Mouse (Mus musculus) neural tube, embryonic 14.5 days (tissue): Measurements from ENCODE around the gene Scpep1. TPM values are rescaled to one million over a fixed set of nuclear protein-coding genes. Genes with fewer than 3 reads are reported as not detected.
"Not testable (repeated sequence)": the region's sequence is repeated elsewhere in the genome, so short reads cannot be mapped to it uniquely, and the experiment has no call there.

Source experiments
- ATAC-seq: fragments of 200-750 bp; cut with Nextera tagmentation; 2 replicates; pipeline ENCODE4 v1.8.0; 2017; ENCODE audit warnings: low read depth, mild to moderate bottlenecking, moderate TSS enrichment, moderate library complexity
- H3K27ac ChIP-seq: fragments of 300-500 bp; sonication (generic); 2 replicates; pipeline ENCODE4 v1.5.1; 2014; ENCODE audit warnings: low read depth, mild to moderate bottlenecking, control low read depth, low read length, moderate library complexity, mixed read lengths
- H3K27me3 ChIP-seq: fragments of 300-500 bp; sonication (generic); 2 replicates; pipeline ENCODE4 v1.6.1; 2014; ENCODE audit warnings: low read length; ENCODE audit not compliant: control insufficient read depth, insufficient read depth
- H3K36me3 ChIP-seq: fragments of 300-500 bp; sonication (generic); 2 replicates; pipeline ENCODE4 v1.6.1; 2014; ENCODE audit warnings: low read length, mixed read lengths; ENCODE audit not compliant: control insufficient read depth, insufficient read depth
- H3K4me1 ChIP-seq: fragments of 300-500 bp; sonication (generic); 2 replicates; pipeline ENCODE4 v1.6.1; 2014; ENCODE audit warnings: low read length; ENCODE audit not compliant: control insufficient read depth, insufficient read depth
- H3K4me2 ChIP-seq: fragments of 300-500 bp; sonication (generic); 2 replicates; pipeline ENCODE4 v1.6.1; 2014; ENCODE audit warnings: mild to moderate bottlenecking, low read depth, low read length, control low read depth
- H3K4me3 ChIP-seq: fragments of 300-500 bp; sonication (generic); 2 replicates; pipeline ENCODE4 v1.5.1; 2014; ENCODE audit warnings: low read depth, low read length, control low read depth, mixed read lengths
- H3K9ac ChIP-seq: fragments of 300-500 bp; sonication (generic); replicated peaks from 2 replicates; pipeline ENCODE4 v1.6.1; 2014; ENCODE audit warnings: low read depth, mild to moderate bottlenecking, control low read depth, low read length, mixed read lengths
- H3K9me3 ChIP-seq: fragments of 300-500 bp; sonication (generic); 2 replicates; pipeline ENCODE4 v1.6.1; 2016; ENCODE audit warnings: low read length; ENCODE audit not compliant: control insufficient read depth
- WGBS: fragments of 180-500 bp; shearing (Covaris S2); extraction: QIAGEN DNeasy Blood & Tissue Kit; methylation state at CpG from one replicate; pipeline ENCODE4 v1.1.7; 2014; 5-methylcytosine and 5-hydroxymethylcytosine counted together
- polyA plus RNA-seq: library from polyadenylated mRNA; unstranded; fragments of >200 nt; fragmentation: Nextera tagmentation; extraction: Ambion mirVana; gene quantifications from 2 replicates; pipeline ENCODE4 v1.2.1, GENCODE M21; 2014

Scpep1 gene
- polyA plus RNA-seq, 1 experiment from 2014 or later = 23.7 TPM

DNA sequence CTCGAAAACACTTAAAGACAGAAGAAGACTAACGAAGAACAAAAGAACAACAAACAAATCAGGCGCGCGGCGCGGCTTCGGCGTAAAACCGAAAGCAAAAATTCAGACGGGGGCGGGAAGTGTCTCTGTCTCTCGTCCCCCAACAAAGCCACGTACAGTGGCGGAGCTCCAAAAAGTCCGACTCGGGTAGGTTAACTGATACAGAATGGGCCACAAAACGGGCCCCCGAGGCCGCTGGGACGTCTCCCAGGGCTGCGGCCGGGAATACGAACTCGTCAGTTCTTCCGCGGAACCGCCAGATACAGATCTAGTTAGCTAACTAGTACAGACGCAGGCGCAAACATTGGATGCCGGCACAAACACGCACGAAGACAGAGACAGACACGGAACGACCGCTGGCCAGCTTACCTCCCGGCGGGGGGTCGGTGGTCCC is 59.4 kb downstream of the Scpep1 start:
- ATAC-seq, H3K36me3 ChIP-seq, H3K4me1 ChIP-seq, H3K27ac ChIP-seq, H3K9me3 ChIP-seq, H3K4me2 ChIP-seq, H3K9ac ChIP-seq, H3K27me3 ChIP-seq, H3K4me3 ChIP-seq: not testable (repeated sequence)
- WGBS = 43% methylated on average over 22 of the region's 39 CpGs

DNA sequence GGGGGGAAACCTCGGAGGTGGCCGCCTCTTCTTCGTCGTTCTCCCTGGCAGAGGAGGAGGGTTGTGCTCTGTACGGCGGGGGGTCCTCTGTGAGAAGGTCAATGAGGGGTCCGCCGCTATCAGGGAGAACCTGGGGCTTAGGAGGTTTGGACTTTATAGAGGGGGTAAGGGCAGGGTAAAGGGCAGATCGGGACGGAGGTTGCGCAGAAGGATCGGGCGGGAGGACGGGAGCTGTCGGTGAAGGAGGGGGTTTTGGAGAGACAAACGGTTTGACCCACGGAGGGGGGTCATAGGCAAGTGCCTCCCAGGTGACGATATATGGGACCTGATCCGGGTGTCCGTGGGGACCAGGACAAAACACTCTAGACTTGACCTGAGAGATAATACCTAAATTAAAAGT is 60.0 kb downstream of the Scpep1 start:
- H3K9ac ChIP-seq = not testable (repeated sequence)

DNA sequence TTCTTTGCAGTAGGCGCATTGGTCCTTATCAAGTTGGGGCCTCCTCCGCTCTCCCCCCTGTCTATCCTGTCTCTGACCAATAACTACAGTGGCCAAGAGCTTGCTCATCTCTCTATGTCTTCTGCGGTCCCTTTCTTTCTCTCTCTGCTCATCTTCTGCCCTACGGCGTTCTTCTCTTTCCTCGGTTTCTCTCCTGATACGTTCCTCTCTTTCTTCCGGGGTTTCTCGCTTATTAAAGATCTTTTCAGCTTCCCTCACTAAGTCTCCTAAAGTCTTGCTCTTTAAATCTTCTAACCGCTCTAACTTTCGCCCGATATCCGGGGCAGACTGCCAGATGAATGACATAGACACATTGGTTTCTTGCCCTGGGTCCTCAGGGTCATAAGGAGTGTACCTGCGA is 61.0 kb downstream of the Scpep1 start:
- not testable (repeated sequence) for H3K4me1 ChIP-seq, H3K36me3 ChIP-seq, H3K9ac ChIP-seq, H3K4me3 ChIP-seq, H3K4me2 ChIP-seq, H3K9me3 ChIP-seq, H3K27me3 ChIP-seq, H3K27ac ChIP-seq, ATAC-seq
- 93% methylated on average over 11 of the region's 14 CpGs for WGBS

More for the DNA sequence above, 60.0 kb downstream of the Scpep1 start:
- H3K9me3 ChIP-seq, H3K4me3 ChIP-seq, H3K4me1 ChIP-seq, H3K4me2 ChIP-seq, H3K27ac ChIP-seq, H3K36me3 ChIP-seq, ATAC-seq, H3K27me3 ChIP-seq: not testable (repeated sequence)
- WGBS = 38% methylated on average over 14 of the region's 20 CpGs

DNA sequence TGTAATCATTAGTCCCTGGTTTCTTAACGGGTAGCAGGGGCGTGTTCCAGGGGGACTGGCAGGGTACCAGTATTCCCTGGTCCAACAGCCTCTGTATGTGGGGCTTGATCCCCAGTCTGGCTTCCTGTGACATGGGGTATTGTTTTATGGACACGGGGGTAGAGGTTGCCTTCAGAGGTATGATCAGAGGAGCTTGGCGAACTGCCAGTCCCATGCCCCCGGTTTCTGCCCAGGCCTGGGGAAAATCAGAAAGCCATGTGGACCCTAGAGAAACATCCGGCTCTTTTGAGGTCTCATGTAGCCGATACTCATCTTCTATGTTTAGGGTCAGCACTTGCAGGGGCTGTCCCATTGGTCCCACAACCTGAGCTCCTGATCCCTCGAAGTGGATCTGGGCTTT is 61.8 kb downstream of the Scpep1 start:
- 100% methylated on average over 2 of the region's 8 CpGs for WGBS
- H3K4me2 ChIP-seq, ATAC-seq: not testable (repeated sequence)

DNA sequence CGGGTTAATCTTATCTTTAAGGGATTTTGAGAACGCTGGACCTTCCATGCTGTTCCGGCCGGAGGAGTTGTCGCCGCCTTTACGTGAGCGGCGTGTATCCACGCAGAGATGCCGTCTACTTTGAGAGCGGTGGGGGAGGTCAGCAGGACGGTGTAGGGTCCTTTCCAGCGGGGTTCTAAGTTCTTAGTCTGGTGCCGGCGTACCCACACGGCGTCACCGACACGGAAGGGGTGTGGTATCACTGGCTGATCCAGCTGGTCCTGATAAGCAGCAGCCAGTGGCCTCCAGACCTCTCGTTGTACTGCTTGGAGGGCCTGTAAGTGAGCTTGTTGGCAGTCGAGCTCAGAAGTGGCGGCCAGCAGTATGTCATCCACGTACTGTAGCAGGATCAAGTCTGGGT is 62.5 kb downstream of the Scpep1 start:
- H3K4me2 ChIP-seq, H3K27ac ChIP-seq: not testable (repeated sequence)
- WGBS = 97% methylated on average over 20 of the region's 24 CpGs

More for the DNA sequence above, 61.8 kb downstream of the Scpep1 start:
- H3K27ac ChIP-seq, H3K9ac ChIP-seq, H3K9me3 ChIP-seq, H3K27me3 ChIP-seq, H3K4me1 ChIP-seq, H3K4me3 ChIP-seq, H3K36me3 ChIP-seq: not testable (repeated sequence)

GRCm38 (mm10) chr11:88891921-88892561 is 63.2 kb downstream of the Scpep1 start:
- not testable (repeated sequence) for H3K4me1 ChIP-seq, H3K9me3 ChIP-seq, H3K27me3 ChIP-seq, H3K4me2 ChIP-seq, H3K4me3 ChIP-seq, H3K27ac ChIP-seq, H3K36me3 ChIP-seq, ATAC-seq, H3K9ac ChIP-seq
- 97% methylated on average over 14 of the region's 24 CpGs for WGBS

More for the DNA sequence above, 62.5 kb downstream of the Scpep1 start:
- not testable (repeated sequence) for H3K9me3 ChIP-seq, H3K27me3 ChIP-seq, H3K9ac ChIP-seq, H3K4me1 ChIP-seq, H3K4me3 ChIP-seq, H3K36me3 ChIP-seq, ATAC-seq

DNA sequence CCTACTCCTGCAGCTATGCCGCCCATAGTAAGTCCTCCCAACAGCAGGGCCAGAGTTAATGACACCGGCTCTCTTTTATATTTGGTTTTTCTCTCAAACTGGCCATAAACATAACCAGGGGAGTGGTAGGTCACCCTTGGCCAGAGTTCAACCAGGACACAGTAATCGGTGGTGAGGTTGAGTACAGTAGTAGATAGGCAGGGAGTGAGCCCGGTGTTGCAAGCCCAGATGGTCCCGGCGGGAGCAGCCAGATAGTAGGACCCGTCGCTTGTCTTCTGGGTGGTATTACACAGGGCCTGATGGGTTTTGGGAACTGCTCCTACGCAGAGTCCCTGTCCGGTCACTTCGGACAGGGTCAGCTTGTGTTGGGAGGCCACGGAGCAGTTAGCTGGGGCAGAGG is 63.8 kb downstream of the Scpep1 start:
- H3K9ac ChIP-seq, H3K36me3 ChIP-seq, ATAC-seq, H3K4me3 ChIP-seq, H3K27me3 ChIP-seq, H3K4me1 ChIP-seq, H3K9me3 ChIP-seq, H3K27ac ChIP-seq, H3K4me2 ChIP-seq: not testable (repeated sequence)
- WGBS = 98% methylated on average over 8 of the region's 12 CpGs

DNA sequence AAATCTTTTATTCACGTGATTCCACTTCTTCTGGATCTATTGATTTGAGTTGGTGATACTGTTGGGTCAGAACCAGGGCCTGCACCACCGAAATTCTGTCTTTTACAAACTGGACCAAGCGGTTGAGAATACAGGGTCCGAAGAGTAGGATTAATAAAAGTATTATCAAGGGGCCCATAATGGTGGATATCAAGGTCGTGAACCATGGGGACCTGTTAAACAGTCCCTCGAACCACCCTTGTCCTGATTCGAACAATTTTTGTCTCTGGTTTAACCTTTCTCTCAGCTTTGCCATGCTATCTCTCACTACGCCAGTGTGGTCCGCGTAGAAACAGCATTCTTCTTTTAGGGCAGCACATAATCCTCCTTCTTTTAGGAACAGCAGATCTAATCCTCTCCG is 64.4 kb downstream of the Scpep1 start:
- H3K4me2 ChIP-seq, H3K9me3 ChIP-seq, H3K27me3 ChIP-seq, H3K4me3 ChIP-seq, H3K36me3 ChIP-seq, H3K27ac ChIP-seq, H3K9ac ChIP-seq, H3K4me1 ChIP-seq, ATAC-seq: not testable (repeated sequence)
- WGBS = 96% methylated on average over 6 of the region's 11 CpGs

GRCm38 (mm10) chr11:88888996-88889395 is 66.3 kb downstream of the Scpep1 start:
- 98% methylated on average over 2 of the region's 2 CpGs for WGBS
- ATAC-seq = no peak

More at GRCm38 (mm10) chr11:88888996-88889395, 66.3 kb downstream of the Scpep1 start:
- H3K27ac ChIP-seq = no peak overlapping the region
- H3K4me3 ChIP-seq = no peak overlapping the region
- H3K4me2 ChIP-seq = no peak overlapping the region
- H3K9ac ChIP-seq = no peak overlapping the region
- no peaks in the 10 kb centered on the region for H3K9me3 ChIP-seq
- no peaks in the 10 kb centered on the region for H3K27me3 ChIP-seq
- no peaks in the 10 kb centered on the region for H3K36me3 ChIP-seq
- H3K4me1 ChIP-seq = no peaks in the 10 kb centered on the region
